ENCODE assay signal across 41 mouse cellular contexts in genomic region chr3:121693746-121694145, GRCm38 (mm10). TPM values are rescaled to one million over a fixed set of nuclear protein-coding genes. Genes with fewer than 3 reads are reported as not detected.
DNase-seq lines count a peak whose midpoint lies in the region; ATAC-seq and TF ChIP-seq lines count a peak whose summit lies in the region.
"Had no signal": no experiment of that assay in that cellular context is flagged by ENCODE, and none has a peak within 500 bp of the region (broad histone marks: within the 10 kb centered on the region; RNA-seq: fewer than 3 reads in every experiment).

No protein-coding gene starts in this region.

- peak; percentile 14 for DNase-seq in adrenal gland, adult 2 months
- DNase-seq in adrenal gland, postnatal 36 days: no peak
- DNase-seq in kidney, adult 18-20 months: peak; percentile 17
- DNase-seq in kidney, postnatal 25 days: no peak
- no peak for DNase-seq in liver, postnatal 0 days
- no peak for DNase-seq in liver, embryonic 11.5 days (ENCODE audit: low spot score)
- DNase-seq in spleen, adult 18-20 months: no peak
- DNase-seq: cerebellum, adult 11-12 months; cerebellum, postnatal 10 days; forebrain, postnatal 0 days; heart, postnatal 10 days; layer of hippocampus, postnatal 36 days; lung, adult 2 months; lung, postnatal 10 days; right cerebral cortex, adult 18-20 months; right cerebral cortex, postnatal 4 days had no signal

- H3K4me1 ChIP-seq in liver, postnatal 0 days (ENCODE audit: insufficient read depth): no peaks in the 10 kb centered on the region
- H3K4me1 ChIP-seq in liver, embryonic 11.5 days (replicated peaks; ENCODE audit: control insufficient read depth, insufficient read depth, low read length): peaks cover 3% of the 10 kb centered on the region; the same call in 1 of the 2 replicates
- peaks cover 15% of the 10 kb centered on the region; the same call in 1 of the 2 replicates for H3K4me1 ChIP-seq in small intestine, adult 2 months (ENCODE audit: control insufficient read depth, insufficient read depth, insufficient read length, low read length)
- H3K4me1 ChIP-seq: embryonic facial prominence, embryonic 13.5 days; heart, embryonic 13.5 days; limb, embryonic 15.5 days; neural tube, embryonic 12.5 days had no signal

- no peak overlapping the region for H3K4me2 ChIP-seq in liver, postnatal 0 days (ENCODE audit: low read depth, low read length)
- no peak overlapping the region for H3K4me2 ChIP-seq in liver, embryonic 11.5 days
- H3K4me2 ChIP-seq: embryonic facial prominence, embryonic 13.5 days; heart, embryonic 13.5 days; hindbrain, embryonic 14.5 days; limb, embryonic 15.5 days; neural tube, embryonic 12.5 days had no signal

- peak overlapping the region; percentile 61; the same call in 1 of the 2 replicates for H3K27ac ChIP-seq in liver, postnatal 0 days (ENCODE audit: low read depth)
- no peak overlapping the region for H3K27ac ChIP-seq in liver, embryonic 11.5 days (ENCODE audit: low read depth, low read length)
- peak overlapping the region; percentile 8; the same call in 1 of the 2 replicates for H3K27ac ChIP-seq in small intestine, adult 2 months (ENCODE audit: insufficient read depth, low read depth, low read length)
- H3K27ac ChIP-seq: embryonic facial prominence, embryonic 13.5 days; heart, embryonic 13.5 days; hindbrain, embryonic 14.5 days; limb, embryonic 10.5 days; limb, embryonic 15.5 days; macrophage; neural tube, embryonic 12.5 days had no signal

- no peak overlapping the region; the same call in 1 of the 2 replicates for H3K9ac ChIP-seq in liver, postnatal 0 days (replicated peaks)
- H3K9ac ChIP-seq in liver, embryonic 11.5 days (ENCODE audit: low read depth, low read length): no peak overlapping the region
- H3K9ac ChIP-seq: embryonic facial prominence, embryonic 13.5 days; forebrain, postnatal 0 days; heart, embryonic 13.5 days; hindbrain, embryonic 14.5 days; limb, embryonic 15.5 days; neural tube, embryonic 12.5 days had no signal

- no peak for TF ChIP-seq EP300 in liver, postnatal 0 days (IDR thresholded peaks at IDR 0.05; ENCODE audit: low read depth)

- H3K27me3 ChIP-seq in liver, postnatal 0 days (ENCODE audit: insufficient read depth, low read length): no peaks in the 10 kb centered on the region
- no peaks in the 10 kb centered on the region for H3K27me3 ChIP-seq in liver, embryonic 11.5 days (replicated peaks; ENCODE audit: control insufficient read depth, insufficient read depth, low read length)
- H3K27me3 ChIP-seq in small intestine, adult 2 months (ENCODE audit: control insufficient read depth, insufficient read depth, low read length): no peaks in the 10 kb centered on the region; the same call in 1 of the 2 replicates
- H3K27me3 ChIP-seq: CH12.LX; embryonic facial prominence, embryonic 13.5 days; heart, embryonic 13.5 days; limb, embryonic 15.5 days; neural tube, embryonic 12.5 days had no signal

- ATAC-seq in liver, postnatal 0 days: no peak
- no peak for ATAC-seq in liver, embryonic 11.5 days (replicated peaks; ENCODE audit: low FRiP score)
- ATAC-seq: activated CD4-positive, CD25-positive, alpha-beta regulatory T cell, adult 4 months; forebrain, postnatal 0 days; inflammation-experienced regulatory T-cells, adult 6 months; midbrain, embryonic 16.5 days had no signal

- no peak for TF ChIP-seq POLR2A in small intestine, adult 2 months (IDR thresholded peaks at IDR 0.05; ENCODE audit: low read depth, low read length)

- no peak for TF ChIP-seq CTCF in liver, postnatal 0 days (IDR thresholded peaks at IDR 0.05; ENCODE audit: low read depth)
- TF ChIP-seq CTCF in small intestine, adult 2 months (IDR thresholded peaks at IDR 0.05; ENCODE audit: extremely low read depth, insufficient read length, insufficient replicate concordance, low read depth, low read length): no peak

- WGBS in liver, postnatal 0 days (ENCODE audit: insufficient replicate concordance): 51% methylated on average over 5 of the region's 5 CpGs
- WGBS in liver, embryonic 11.5 days: 73% methylated on average over 5 of the region's 5 CpGs
- WGBS in small intestine, adult 2 months: 52% methylated on average over 5 of the region's 5 CpGs

- no peaks in the 10 kb centered on the region for H3K36me3 ChIP-seq in liver, postnatal 0 days (replicated peaks; ENCODE audit: insufficient read depth, low read length)
- H3K36me3 ChIP-seq in liver, embryonic 11.5 days (ENCODE audit: control insufficient read depth, insufficient read depth, low read length): no peaks in the 10 kb centered on the region
- H3K36me3 ChIP-seq in small intestine, adult 2 months (ENCODE audit: control insufficient read depth, insufficient read depth, low read length): no peaks in the 10 kb centered on the region
- H3K36me3 ChIP-seq: embryonic facial prominence, embryonic 13.5 days; heart, embryonic 13.5 days; limb, embryonic 10.5 days; limb, embryonic 15.5 days; neural tube, embryonic 12.5 days had no signal

- H3K4me3 ChIP-seq in liver, postnatal 0 days (ENCODE audit: low read depth, low read length): no peak overlapping the region
- no peak overlapping the region for H3K4me3 ChIP-seq in liver, embryonic 11.5 days (ENCODE audit: low read depth, low read length)
- no peak overlapping the region for H3K4me3 ChIP-seq in small intestine, adult 2 months (ENCODE audit: low read depth, low read length)
- H3K4me3 ChIP-seq: embryonic facial prominence, embryonic 13.5 days; heart, embryonic 13.5 days; limb, embryonic 10.5 days; limb, embryonic 15.5 days; myocyte; neural tube, embryonic 12.5 days had no signal

- H3K9me3 ChIP-seq in liver, postnatal 0 days (ENCODE audit: low read length): no peaks in the 10 kb centered on the region
- H3K9me3 ChIP-seq in liver, embryonic 11.5 days (ENCODE audit: control insufficient read depth, low read length): no peaks in the 10 kb centered on the region
- H3K9me3 ChIP-seq: embryonic facial prominence, embryonic 13.5 days; heart, embryonic 13.5 days; limb, embryonic 10.5 days; limb, embryonic 15.5 days; neural tube, embryonic 12.5 days had no signal

RNA-seq across cellular contexts. Expression of gene 4930432M17Rik, which starts 23.2 kb away (rescaled TPM):
- total RNA-seq in adrenal gland, adult 2 months (2021): not detected
- not detected in 2 replicates for polyA plus RNA-seq in adrenal gland, adult 2 months (2012; rRNA removed)
- not detected for total RNA-seq in adrenal gland, postnatal 36 days (2021)
- not detected in 2 replicates for polyA plus RNA-seq in liver, postnatal 0 days (2015; fragmentation: Nextera tagmentation; extraction: Ambion mirVana)
- not detected in 2 replicates for polyA plus RNA-seq in liver, embryonic 11.5 days (2014; fragmentation: Nextera tagmentation; extraction: Ambion mirVana)
- not detected in 2 replicates for polyA plus RNA-seq in small intestine, adult 2 months (2012; rRNA removed)
- total RNA-seq: CH12.LX; common myeloid progenitor, adult 5-6 weeks; ES-E14; forebrain, postnatal 0 days; gastrocnemius, adult 8-10 months; heart, adult 8-10 months; heart, postnatal 10 days; hematopoietic stem cell, adult 5-6 weeks; layer of hippocampus, postnatal 36 days had no signal
- polyA plus RNA-seq: activated CD4-positive, CD25-positive, alpha-beta regulatory T cell, adult 4 months; C2C12; embryonic facial prominence, embryonic 13.5 days; forebrain, embryonic 11.5 days; forebrain, postnatal 0 days; gonadal fat pad, adult 2 months; heart, embryonic 13.5 days; hindbrain, embryonic 14.5 days; inflammation-experienced regulatory T-cells, adult 6 months; kidney, embryonic 16.5 days; large intestine, adult 2 months; limb, embryonic 10.5 days; limb, embryonic 15.5 days; lung, adult 2 months; macrophage; midbrain, embryonic 16.5 days; myocyte; neural tube, embryonic 12.5 days; stomach, embryonic 14.5 days; testis, adult 2 months had no signal

RNA-seq across cellular contexts. Expression of gene F3, which starts 29.6 kb away (rescaled TPM):
- 10 to 100 TPM in 1 of 2 experiments, 1 to 10 TPM in 1; 8.0 to 22.4 TPM for total RNA-seq in adrenal gland, adult 2 months (2021)
- polyA plus RNA-seq in adrenal gland, adult 2 months (2012; rRNA removed): 12.7 and 19.4 TPM in 2 replicates
- total RNA-seq in adrenal gland, postnatal 36 days (2021): 10 to 100 TPM; 11.1 to 12.5 TPM
- 1.3 and 1.5 TPM in 2 replicates for polyA plus RNA-seq in liver, postnatal 0 days (2015; fragmentation: Nextera tagmentation; extraction: Ambion mirVana)
- polyA plus RNA-seq in liver, embryonic 11.5 days (2014; fragmentation: Nextera tagmentation; extraction: Ambion mirVana): 1.7 and 2.3 TPM in 2 replicates
- 6.2 and 8.6 TPM in 2 replicates for polyA plus RNA-seq in small intestine, adult 2 months (2012; rRNA removed)
- polyA plus RNA-seq: activated CD4-positive, CD25-positive, alpha-beta regulatory T cell, adult 4 months had no signal

Comparison
In these comparisons a context has a peak if more than half of its experiments do, and no peak if none do; other contexts are left out.
1. DNase-seq: peak in adrenal gland, adult 2 months (single experiment) and kidney, adult 18-20 months (single experiment); none in adrenal gland, postnatal 36 days (0 of 2), kidney, postnatal 25 days (0 of 2), liver, postnatal 0 days (single experiment), liver, embryonic 11.5 days (single experiment) and spleen, adult 18-20 months (0 of 2).